Mouse (Mus musculus) spleen, adult 2 months (tissue): Measurements from ENCODE around the gene Stk40.

Source experiments
- CTCF ChIP-seq: fragments of 200-500 bp; IDR thresholded peaks from 2 replicates; pipeline ENCODE4 v1.5.1; 2011; ENCODE audit warnings: mild to moderate bottlenecking, inconsistent platforms; ENCODE audit not compliant: insufficient read depth, insufficient read length, insufficient replicate concordance; ENCODE audit errors: extremely low read depth
- POLR2A ChIP-seq: fragments of 200-500 bp; IDR thresholded peaks from 2 replicates; pipeline ENCODE4 v1.6.1; 2011; ENCODE audit warnings: low read depth, low read length, inconsistent platforms

DNA sequence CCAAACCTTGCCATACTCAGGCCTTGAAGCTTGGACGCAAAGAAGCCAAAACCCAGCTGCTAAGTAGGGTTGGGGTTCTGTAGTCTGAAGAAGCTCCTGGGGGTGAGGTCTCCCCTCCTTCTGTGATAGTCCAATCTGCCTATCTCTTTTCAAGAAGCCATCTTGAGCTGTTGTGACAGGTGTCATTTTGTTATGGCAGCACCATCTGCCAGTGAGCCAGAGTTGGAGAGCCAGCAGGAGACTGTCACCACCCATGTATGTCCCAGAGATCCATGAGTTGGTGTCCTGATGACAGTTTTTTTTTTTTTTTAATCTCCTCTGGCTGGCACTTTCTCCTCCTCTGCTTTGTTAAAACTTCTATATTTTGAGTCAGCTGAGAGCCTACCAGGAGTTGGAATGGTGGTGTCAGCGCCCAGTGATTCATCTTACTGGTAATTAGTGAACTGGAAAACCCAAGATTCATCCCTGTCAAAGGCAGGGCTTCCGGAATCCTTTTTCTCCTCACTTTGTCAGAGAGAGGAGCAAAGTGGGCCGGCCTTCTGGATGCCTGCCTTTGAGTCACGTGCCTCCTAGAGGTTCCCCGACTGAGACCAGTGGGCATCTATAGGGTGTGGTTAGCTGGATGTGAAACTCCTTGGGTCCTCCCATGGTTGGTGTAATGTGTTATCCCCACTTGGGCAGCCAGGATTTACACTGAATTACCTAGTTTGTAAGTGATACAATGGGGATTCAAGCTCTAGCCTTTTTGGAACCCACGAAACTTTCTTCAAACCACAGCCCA lies 1.5 kb upstream of the Stk40 start:
- no peak for TF ChIP-seq CTCF
- no peak for TF ChIP-seq POLR2A
